Mouse (Mus musculus): ENCODE data around the gene Cd40. TPM values are rescaled to one million over a fixed set of nuclear protein-coding genes. Genes with fewer than 3 reads are reported as not detected.

Gene Cd40
- polyA plus RNA-seq (2015; fragmentation: Nextera tagmentation; extraction: Ambion mirVana), result 7.6 and 8.5 TPM in 2 replicates

DNA sequence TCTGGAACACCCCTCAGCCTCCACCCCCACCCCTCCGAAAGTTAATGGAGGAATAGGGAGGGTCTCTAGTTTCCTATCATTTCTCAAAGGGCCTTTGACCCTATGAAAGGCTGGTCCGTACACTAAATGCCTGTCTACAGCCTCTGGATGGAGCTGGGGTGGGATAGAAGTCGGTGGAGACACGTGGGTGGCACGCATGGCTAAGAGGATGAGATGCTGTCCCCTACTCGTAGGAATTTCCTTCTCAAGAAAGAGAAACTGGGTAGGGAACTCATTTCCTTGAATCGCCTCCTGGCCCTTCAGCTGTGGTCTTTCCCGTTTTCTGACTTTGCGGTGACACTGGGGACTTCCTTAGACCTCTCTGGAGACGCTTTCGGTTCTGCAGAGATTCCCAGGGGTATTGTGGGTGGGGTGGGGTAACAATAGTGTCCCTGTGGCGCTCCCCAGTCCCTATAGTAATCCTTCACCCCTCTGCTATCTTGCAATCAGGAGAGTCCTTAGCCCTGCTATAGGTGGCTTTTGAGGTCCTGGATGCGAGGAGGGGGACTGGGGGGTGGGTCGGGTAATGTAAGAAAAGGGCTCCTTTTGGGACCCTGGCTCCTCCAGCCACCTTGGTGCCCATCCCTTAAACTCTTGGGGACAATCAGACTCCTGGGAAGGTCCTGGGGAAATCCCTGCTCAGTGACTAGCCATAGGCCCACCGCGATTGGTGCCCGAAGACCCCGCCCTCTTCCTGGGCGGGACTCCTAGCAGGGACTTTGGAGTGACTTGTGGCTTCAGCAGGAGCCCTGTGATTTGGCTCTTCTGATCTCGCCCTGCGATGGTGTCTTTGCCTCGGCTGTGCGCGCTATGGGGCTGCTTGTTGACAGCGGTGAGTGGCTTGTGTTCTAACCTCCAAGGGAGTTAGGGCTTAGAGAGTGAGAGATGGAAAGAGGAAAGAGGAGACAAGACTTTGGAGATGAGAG lies at the start of gene Cd40:
TSS of gene Cd40 (plus strand) at position 740 of the 965 bp plus-strand sequence.
- Histone ChIP-seq H3K27ac (replicated peaks) (0 out of 2 replicates have a peak within 1 kb of the TSS, but pooled peaks have one; percentile 33), H3K9me3 (no peaks in the 10 kb centered on the region; the same call in 1 of the 2 replicates), H3K9ac (peak within 1 kb of the TSS; percentile 61), H3K4me2 (peak within 1 kb of the TSS; percentile 69), H3K36me3 (no peaks in the 10 kb centered on the region), H3K4me3 (peak within 1 kb of the TSS; percentile 48), H3K4me1 (peaks cover 17% of the 10 kb centered on the region), H3K27me3 (replicated peaks) (peaks cover 50% of the 10 kb centered on the region)
- ATAC-seq (ENCODE audit: extremely low read depth, insufficient number of reproducible peaks, low FRiP score, low TSS enrichment), result 0 out of 2 replicates have a peak, but pooled peaks have one; percentile 59
- WGBS, result 10% methylated on average over 25 of the region's 25 CpGs

- no peak overlapping the region for H3K4me3 ChIP-seq
- H3K4me2 ChIP-seq, result no peak overlapping the region
- H3K9ac ChIP-seq, result no peak overlapping the region
- no peaks in the 10 kb centered on the region for H3K4me1 ChIP-seq
- no peaks in the 10 kb centered on the region for H3K27me3 ChIP-seq (replicated peaks)
- no peak for ATAC-seq (ENCODE audit: extremely low read depth, insufficient number of reproducible peaks, low FRiP score, low TSS enrichment)
- WGBS, result 91% methylated on average over 4 of the region's 4 CpGs
- no peak overlapping the region for H3K27ac ChIP-seq (replicated peaks)
- peaks cover 100% of the 10 kb centered on the region for H3K36me3 ChIP-seq
- no peaks in the 10 kb centered on the region for H3K9me3 ChIP-seq
Measured at GRCm38 (mm10) chr2:165006813-165007212, 48.6 kb upstream of the Cd40 start.

DNA sequence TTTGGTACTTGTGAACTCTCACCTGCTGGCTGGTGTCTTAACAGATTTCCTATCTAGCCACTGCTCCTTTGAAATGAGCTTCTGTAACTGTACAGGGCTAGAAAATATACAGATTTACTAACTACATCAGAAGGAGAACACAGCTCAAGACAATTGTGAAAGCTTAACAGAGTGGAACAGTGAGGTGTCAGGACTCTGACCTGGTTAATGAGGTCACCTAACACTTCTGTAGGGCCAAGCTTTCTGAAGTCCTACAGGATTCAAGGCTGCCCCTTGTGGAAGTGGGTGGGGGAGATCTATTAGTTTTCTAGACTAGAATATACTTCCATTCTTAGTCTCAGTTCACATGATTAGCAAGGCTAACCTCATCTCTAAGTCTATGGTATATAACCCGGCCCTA lies 47.4 kb upstream of the Cd40 start:
- no peak for ATAC-seq (ENCODE audit: extremely low read depth, insufficient number of reproducible peaks, low FRiP score, low TSS enrichment)
- no peaks in the 10 kb centered on the region for H3K27me3 ChIP-seq (replicated peaks)
- H3K4me3 ChIP-seq, result no peak overlapping the region
- H3K36me3 ChIP-seq, result peaks cover 100% of the 10 kb centered on the region
- 97% methylated on average over 1 of the region's 1 CpGs for WGBS
- H3K9ac ChIP-seq, result no peak overlapping the region
- H3K27ac ChIP-seq (replicated peaks), result no peak overlapping the region
- H3K9me3 ChIP-seq, result no peaks in the 10 kb centered on the region
- H3K4me2 ChIP-seq, result no peak overlapping the region
- H3K4me1 ChIP-seq, result no peaks in the 10 kb centered on the region

DNA sequence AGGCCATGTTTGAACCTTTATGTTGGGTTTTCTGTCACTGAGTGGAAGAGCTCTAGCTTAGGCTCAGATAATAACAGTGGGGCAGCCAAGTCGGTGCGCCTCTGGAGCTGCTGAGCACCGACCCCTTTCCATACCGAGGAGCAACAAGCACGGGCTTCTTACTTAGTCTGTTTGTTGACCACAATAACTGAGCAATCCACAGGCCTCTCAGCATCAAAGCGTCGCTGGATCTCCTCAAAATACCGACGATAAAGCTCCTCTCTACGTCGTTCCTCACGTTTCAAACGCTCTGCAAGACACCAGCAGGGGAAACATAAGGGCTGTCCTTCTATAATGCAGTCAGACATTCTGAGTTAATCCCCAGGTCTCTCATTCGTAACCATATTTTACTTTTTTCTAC lies 46.3 kb upstream of the Cd40 start:
- ATAC-seq (ENCODE audit: extremely low read depth, insufficient number of reproducible peaks, low FRiP score, low TSS enrichment), result no peak

DNA sequence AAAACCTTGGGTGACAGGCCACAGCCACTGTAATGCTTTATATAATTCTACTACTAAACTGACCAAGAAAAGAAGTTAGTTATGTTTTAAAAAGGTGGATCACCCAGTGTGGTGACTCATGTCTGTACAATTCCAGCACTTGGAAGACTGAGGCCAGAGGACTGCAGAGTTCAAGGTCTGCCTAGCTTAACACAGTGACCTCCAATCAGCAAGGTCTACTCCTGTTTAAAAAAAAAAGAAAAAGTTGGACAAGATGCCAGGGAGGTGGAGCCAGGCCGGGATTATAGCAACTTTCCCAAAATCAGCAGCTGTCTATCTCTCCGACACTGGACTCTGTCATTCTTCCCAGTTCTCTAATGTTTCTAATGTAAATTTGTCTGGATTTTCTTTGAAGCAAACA lies 45.8 kb upstream of the Cd40 start:
- Histone ChIP-seq H3K9me3 (no peaks in the 10 kb centered on the region), H3K27ac (replicated peaks) (no peak overlapping the region), H3K27me3 (replicated peaks) (no peaks in the 10 kb centered on the region), H3K4me2 (no peak overlapping the region), H3K4me3 (no peak overlapping the region), H3K36me3 (peaks cover 89% of the 10 kb centered on the region), H3K4me1 (no peaks in the 10 kb centered on the region), H3K9ac (no peak overlapping the region)
- 76% methylated on average over 2 of the region's 2 CpGs for WGBS
- ATAC-seq (ENCODE audit: extremely low read depth, insufficient number of reproducible peaks, low FRiP score, low TSS enrichment), result no peak

More for the DNA sequence above, 46.3 kb upstream of the Cd40 start:
- H3K9me3 ChIP-seq, result no peaks in the 10 kb centered on the region
- peaks cover 93% of the 10 kb centered on the region for H3K36me3 ChIP-seq
- no peak overlapping the region for H3K4me2 ChIP-seq
- H3K4me3 ChIP-seq, result no peak overlapping the region
- WGBS, result 94% methylated on average over 14 of the region's 14 CpGs
- no peaks in the 10 kb centered on the region for H3K27me3 ChIP-seq (replicated peaks)
- H3K27ac ChIP-seq (replicated peaks), result no peak overlapping the region
- H3K9ac ChIP-seq, result no peak overlapping the region
- no peaks in the 10 kb centered on the region for H3K4me1 ChIP-seq

DNA sequence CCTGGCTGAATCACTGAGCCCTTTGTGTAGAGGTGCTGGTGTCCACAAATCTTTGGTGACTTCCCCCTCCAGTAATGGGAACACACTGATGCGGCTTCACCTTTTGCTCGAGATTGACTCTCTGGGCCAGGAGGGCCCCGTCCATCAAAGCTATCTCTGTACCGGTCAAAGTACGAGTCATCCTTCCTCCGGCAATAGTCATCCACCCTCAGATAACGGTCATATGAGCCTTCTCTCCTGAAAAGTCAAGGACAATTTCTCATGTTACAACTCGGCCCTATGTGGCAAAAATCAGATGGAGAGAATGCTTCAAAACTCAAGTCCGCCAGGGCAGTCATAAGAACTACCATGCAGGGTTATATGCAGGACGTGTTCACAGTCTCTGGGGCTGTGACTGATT lies 45.1 kb upstream of the Cd40 start:
- 70% methylated on average over 10 of the region's 10 CpGs for WGBS

GRCm38 (mm10) chr2:165014935-165015334 lies 40.5 kb upstream of the Cd40 start:
- WGBS, result 85% methylated on average over 5 of the region's 5 CpGs
- H3K4me2 ChIP-seq, result no peak overlapping the region
- no peak for ATAC-seq (ENCODE audit: extremely low read depth, insufficient number of reproducible peaks, low FRiP score, low TSS enrichment)

More for the DNA sequence above, 45.1 kb upstream of the Cd40 start:
- H3K27me3 ChIP-seq (replicated peaks), result no peaks in the 10 kb centered on the region
- ATAC-seq (ENCODE audit: extremely low read depth, insufficient number of reproducible peaks, low FRiP score, low TSS enrichment), result no peak
- no peak overlapping the region for H3K4me2 ChIP-seq
- peaks cover 81% of the 10 kb centered on the region for H3K36me3 ChIP-seq
- H3K4me3 ChIP-seq, result no peak overlapping the region
- no peaks in the 10 kb centered on the region for H3K4me1 ChIP-seq
- H3K9me3 ChIP-seq, result no peaks in the 10 kb centered on the region
- no peak overlapping the region for H3K27ac ChIP-seq (replicated peaks)
- H3K9ac ChIP-seq, result no peak overlapping the region

GRCm38 (mm10) chr2:165020490-165020889 lies 34.9 kb upstream of the Cd40 start:
- ATAC-seq (ENCODE audit: extremely low read depth, insufficient number of reproducible peaks, low FRiP score, low TSS enrichment), result no peak
- H3K4me3 ChIP-seq, result no peak overlapping the region
- H3K9ac ChIP-seq, result no peak overlapping the region
- no peaks in the 10 kb centered on the region for H3K9me3 ChIP-seq
- H3K36me3 ChIP-seq, result peaks cover 42% of the 10 kb centered on the region
- no peak overlapping the region for H3K4me2 ChIP-seq
- H3K27ac ChIP-seq (replicated peaks), result no peak overlapping the region
- 82% methylated on average over 3 of the region's 3 CpGs for WGBS
- no peaks in the 10 kb centered on the region for H3K27me3 ChIP-seq (replicated peaks)
- no peaks in the 10 kb centered on the region for H3K4me1 ChIP-seq

More at GRCm38 (mm10) chr2:165014935-165015334, 40.5 kb upstream of the Cd40 start:
- Histone ChIP-seq H3K36me3 (peaks cover 59% of the 10 kb centered on the region), H3K27ac (replicated peaks) (no peak overlapping the region), H3K9me3 (no peaks in the 10 kb centered on the region), H3K4me3 (no peak overlapping the region), H3K9ac (no peak overlapping the region), H3K27me3 (replicated peaks) (no peaks in the 10 kb centered on the region), H3K4me1 (no peaks in the 10 kb centered on the region)

DNA sequence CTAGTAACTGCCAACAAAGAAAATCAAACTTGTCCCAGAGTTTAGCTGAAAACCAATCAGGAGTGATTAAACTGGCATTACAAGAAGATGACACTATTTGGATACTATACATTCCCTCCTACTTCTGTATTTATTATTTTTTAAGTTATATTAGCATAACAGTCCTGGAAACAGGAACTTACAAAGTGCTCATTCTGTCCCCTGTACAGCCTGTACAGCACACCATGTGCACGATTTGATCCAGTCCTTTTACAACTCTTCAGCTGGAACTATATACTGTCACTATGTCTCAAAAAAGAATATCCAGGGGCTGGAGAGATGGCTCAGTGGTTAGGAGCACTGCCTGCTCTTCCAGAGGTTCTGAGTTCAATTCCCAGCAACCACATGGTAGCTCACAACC lies 28.3 kb upstream of the Cd40 start:
- Histone ChIP-seq H3K9me3 (no peaks in the 10 kb centered on the region), H3K9ac (no peak overlapping the region), H3K4me3 (no peak overlapping the region), H3K36me3 (peaks cover 8% of the 10 kb centered on the region), H3K27me3 (replicated peaks) (no peaks in the 10 kb centered on the region), H3K4me1 (peaks cover 17% of the 10 kb centered on the region), H3K4me2 (no peak overlapping the region), H3K27ac (replicated peaks) (no peak overlapping the region)
- ATAC-seq (ENCODE audit: extremely low read depth, insufficient number of reproducible peaks, low FRiP score, low TSS enrichment), result no peak
- WGBS, result 72% methylated on average over 1 of the region's 1 CpGs

GRCm38 (mm10) chr2:165032533-165032932 lies 22.9 kb upstream of the Cd40 start:
- H3K9ac ChIP-seq, result no peak overlapping the region
- no peaks in the 10 kb centered on the region for H3K9me3 ChIP-seq
- H3K36me3 ChIP-seq, result no peaks in the 10 kb centered on the region
- peak overlapping the region; percentile 86 for H3K4me2 ChIP-seq
- H3K4me3 ChIP-seq, result peak overlapping the region; percentile 94; the same call in 1 of the 2 replicates
- peaks cover 6% of the 10 kb centered on the region; the same call in 1 of the 2 replicates for H3K27me3 ChIP-seq (replicated peaks)
- H3K27ac ChIP-seq (replicated peaks), result no peak overlapping the region
- H3K4me1 ChIP-seq, result peaks cover 25% of the 10 kb centered on the region
- 69% methylated on average over 3 of the region's 3 CpGs for WGBS
- ATAC-seq (ENCODE audit: extremely low read depth, insufficient number of reproducible peaks, low FRiP score, low TSS enrichment), result no peak

DNA sequence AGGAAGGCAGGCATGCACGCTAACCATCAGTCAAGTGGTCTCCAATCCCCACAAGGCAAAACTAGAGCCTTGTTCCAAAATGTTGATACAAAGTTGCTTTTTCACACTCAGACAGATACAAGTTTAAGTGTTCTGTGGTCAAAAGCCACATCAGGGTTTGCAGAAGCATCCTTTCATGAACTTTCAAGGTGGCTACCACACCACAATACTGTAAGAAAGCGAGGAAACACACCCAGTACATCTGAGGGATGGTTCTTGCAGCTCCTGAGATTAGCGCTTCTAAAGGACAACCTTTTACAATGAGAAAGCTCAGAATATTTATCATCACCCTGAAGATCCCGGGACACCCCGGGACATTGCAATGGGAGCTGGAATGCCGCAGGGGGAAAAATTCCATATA lies 22.1 kb upstream of the Cd40 start:
- 43% methylated on average over 6 of the region's 6 CpGs for WGBS
- H3K27me3 ChIP-seq (replicated peaks), result peaks cover 9% of the 10 kb centered on the region; the same call in 1 of the 2 replicates
- no peak overlapping the region for H3K27ac ChIP-seq (replicated peaks)
- peak overlapping the region; percentile 94 for H3K4me3 ChIP-seq
- peak overlapping the region; percentile 86 for H3K4me2 ChIP-seq
- H3K36me3 ChIP-seq, result no peaks in the 10 kb centered on the region
- peak overlapping the region; percentile 98 for H3K9ac ChIP-seq
- peaks cover 25% of the 10 kb centered on the region for H3K4me1 ChIP-seq
- no peak for ATAC-seq (ENCODE audit: extremely low read depth, insufficient number of reproducible peaks, low FRiP score, low TSS enrichment)
- H3K9me3 ChIP-seq, result no peaks in the 10 kb centered on the region
